Mouse (Mus musculus) thymus, postnatal 10 days (tissue): ENCODE data around the gene Bank1.
A peak's percentile ranks its signal among the peaks of the same experiment; 100 is the strongest.

Experiments used
- DNase-seq, 2 experiments: peaks; one replicate each; pipeline ENCODE4 v3.0.0; 2021; ENCODE audit warnings: low spot score in 2 of 2

The Bank1 gene

DNA sequence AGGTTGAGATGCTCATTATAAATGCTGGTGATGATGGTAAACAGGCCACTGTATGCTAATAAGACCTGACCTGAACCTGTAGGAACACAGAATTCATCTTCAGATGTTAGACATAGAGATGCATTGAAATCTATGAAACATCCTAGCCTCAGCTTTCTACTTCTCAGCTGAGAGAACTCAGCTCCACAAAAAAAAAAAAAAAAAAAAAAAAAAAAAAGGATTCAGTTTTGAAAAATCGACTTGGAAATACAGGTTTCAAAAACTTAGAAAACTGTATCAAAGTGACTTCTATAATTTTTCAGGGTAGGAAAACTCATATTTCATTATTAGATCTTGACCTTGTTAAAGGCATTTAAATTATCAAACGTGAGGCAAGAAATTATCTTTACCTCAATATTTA, 222.5 kb downstream of the Bank1 start:
- DNase-seq = no peak

DNA sequence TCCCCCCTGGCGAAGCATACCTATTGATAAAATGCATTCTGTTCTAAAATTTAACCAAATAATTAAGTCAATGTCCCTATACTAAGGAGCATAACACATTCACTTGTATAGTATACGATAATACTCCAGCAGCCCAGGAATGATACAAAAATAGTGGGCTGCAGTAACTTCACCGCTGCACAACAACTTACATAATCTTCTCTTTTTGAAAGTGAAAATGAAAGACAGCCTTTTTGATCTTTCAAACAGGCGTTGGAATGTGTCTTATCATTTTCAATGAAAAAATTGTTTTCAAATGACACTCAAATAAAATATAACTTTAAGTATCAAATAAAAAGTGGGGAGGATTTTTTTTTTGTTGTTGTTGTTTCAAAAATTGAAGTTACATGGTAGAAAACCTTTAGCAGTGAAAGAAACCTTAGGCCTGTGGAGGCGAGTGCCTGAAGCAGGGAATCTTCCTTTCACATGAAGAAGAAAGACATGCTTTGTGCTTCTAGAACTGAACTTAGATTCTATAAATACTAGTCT, 224.8 kb downstream of the Bank1 start:
- DNase-seq = no peak

DNA sequence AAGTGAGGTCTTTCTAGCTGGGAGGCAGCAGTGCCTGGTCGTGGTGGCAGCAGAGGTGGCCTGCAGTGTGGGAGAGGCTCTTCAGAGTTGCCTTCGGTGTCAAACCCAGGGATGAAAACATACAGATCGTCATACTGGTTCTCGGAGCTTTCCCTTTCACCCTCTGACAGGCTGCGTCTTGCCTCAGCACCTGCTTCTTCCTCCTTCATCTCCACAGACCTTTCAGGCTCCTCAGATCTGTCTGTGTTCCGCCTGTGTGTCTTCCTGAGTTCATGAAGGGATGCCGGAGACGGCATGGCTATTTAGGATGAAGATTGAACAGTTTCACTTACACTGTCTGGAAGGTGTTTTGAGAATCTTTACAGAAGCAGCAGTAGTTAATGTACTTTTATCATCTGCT, 225.6 kb downstream of the Bank1 start:
- peak in 1 of 2 experiments; percentile 11 for DNase-seq

DNA sequence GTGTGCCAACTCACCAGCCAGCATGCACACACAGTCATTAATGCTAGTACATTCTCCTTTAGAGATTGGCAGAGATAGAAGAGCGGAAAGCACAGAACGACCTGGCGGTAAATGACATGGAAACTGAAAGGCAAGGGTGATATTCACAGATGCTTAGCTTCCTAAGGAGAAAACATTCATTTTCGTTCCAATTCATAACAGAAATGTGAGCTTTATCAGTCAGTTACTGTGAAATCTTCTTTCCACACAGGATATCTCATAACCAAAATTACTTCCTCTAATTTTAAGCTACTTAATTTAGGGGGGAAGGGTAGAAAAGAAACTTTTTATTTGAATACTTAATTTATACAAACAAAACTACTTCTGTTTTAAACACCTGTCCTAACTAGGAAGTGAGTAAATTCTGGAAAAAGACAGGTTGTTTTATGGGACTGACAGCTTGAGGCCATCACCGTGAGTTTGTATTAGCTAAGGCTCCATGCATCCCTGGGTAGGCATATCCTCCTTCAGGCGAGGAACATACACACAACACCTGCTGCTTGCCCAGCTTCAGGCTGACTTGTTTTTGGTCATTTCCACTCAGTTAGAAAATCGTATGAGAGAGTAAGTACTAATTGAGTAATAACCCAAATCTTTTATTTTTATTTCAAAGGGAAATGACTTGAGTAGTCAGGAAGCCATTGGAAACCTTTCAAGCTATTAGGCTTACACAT, 238.8 kb downstream of the Bank1 start:
- no peak for DNase-seq

DNA sequence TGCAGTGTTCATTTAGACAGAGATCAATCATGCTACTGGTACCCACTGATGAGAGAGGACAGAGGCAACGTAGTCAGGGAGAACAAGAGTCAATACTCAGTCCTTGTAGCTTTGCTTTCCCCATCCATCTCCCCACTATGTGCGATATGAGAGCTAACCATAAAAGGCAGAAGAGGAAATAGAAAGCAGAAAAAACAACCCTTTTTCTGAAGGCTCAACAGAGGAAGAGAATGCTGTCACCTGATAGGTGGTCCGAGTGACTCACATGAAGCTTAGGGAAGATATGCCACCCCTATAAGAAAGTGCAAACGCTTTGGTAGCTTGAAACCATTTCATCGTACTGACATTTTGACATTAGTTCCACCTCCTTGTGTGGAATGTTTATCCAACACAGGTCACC, 239.4 kb downstream of the Bank1 start:
- no peak for DNase-seq

DNA sequence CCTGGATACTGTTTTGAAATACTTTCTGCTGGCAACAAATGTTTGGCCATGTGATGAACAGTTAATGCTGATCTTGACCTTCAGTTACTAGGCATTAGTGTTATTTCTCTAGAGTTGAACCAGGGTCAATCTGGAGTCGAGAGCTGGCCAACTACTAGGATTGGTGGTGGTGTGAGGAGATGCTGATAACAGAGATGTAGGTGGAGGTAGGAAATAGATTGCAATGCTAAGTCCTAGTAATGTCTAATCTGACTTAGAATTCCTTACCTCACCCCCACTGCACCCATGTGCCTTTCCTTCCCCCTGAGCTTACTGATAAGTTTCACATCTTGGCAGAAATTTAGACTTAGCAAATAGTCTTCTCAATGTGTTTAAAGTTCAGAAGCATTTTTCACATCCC, 240.8 kb downstream of the Bank1 start:
- DNase-seq = no peak

DNA sequence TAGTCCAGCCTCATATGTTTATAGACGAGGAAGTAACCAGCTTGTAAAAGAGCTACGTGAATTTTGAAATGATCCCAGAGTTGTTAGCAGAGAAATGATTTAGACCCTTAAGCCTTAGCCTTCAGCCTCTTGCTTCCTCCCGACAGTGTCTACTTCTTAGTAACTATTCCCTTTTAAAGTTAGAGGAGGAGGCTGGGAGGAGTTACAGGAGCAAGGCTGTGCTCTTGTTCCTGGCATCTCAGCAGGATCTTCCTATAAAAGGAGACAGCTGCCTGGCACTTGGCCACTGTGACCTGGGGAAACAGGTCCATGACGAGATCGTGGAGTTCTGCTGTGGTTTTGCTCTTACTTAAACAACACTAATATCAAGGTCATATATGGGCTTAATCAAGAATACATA, 241.8 kb downstream of the Bank1 start:
- no peak for DNase-seq

DNA sequence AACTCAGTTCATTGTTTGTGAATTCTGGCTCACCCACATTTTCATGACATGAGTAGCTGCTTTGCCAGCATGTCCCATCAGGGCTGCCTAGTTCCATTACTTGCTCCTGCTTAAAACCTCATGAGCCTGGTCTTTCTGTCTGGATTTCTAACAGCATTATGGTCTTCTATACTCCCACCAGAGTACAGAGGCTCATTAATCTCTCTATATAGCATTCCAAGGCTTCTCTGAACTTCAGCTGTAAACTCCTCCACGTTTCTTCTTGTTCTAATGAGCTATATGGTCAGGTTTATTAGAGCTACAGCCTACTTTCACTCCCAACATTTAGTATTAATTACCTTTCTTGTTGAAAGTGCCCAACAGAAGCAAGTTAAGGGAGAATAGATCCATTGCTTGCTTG, 244.6 kb downstream of the Bank1 start:
- DNase-seq = no peak

DNA sequence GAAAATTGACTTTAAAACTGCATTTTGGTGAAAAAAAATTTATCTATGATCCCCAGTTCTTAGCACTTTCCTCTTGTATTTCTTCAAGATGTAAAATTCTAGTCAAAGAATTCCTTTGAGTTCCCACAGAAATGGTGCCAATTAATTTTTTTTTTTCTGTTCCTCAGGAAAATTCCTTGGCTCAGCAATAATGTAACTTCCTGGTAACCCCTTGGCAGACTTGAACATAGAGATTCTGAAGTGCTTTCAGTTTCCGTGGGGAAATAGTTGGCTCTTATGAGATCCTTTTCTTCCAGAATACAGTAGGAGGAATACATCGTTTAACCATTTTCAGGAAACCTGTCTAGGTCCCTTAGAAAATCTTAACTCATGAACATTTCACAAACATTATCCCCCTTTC, 247.3 kb downstream of the Bank1 start:
- DNase-seq = no peak

DNA sequence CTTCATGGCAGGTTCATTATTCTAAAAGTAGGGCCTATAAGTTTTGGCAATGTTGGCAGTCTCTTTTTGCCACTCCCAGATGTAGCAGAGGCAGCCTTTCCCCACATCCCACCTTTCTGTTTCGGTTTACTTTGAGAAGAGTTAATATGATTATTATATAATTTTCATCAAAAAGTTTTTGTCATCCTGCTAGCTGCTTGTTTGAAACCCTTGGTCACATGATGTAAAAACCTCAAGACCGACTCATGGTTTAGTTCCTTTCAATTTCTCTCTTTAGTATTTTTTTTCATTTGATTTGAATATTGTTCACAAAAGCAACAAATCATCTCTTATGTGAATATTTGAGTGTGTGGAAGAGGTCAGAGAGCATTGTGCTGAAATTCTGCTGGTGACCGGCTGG, 255.5 kb downstream of the Bank1 start:
- DNase-seq = no peak

DNA sequence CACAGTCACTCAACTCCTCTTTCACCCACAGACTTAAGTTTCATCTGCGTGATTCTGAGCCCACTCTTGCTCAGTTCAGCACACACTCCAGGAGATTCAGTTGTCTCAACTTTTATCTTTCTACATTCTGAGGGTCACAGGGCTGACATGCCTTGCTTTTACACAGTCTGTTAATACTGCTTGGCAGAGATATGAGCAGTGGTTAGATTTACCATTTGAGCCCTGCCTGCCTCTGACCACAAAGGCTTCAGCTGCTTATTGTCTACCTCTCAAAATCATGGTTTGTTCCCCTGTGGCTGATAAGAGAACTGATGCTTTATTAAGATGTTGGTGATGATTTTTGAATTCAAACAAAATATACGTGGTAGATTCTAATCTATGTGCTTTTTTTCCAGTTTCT, 264.0 kb downstream of the Bank1 start:
- DNase-seq = no peak

DNA sequence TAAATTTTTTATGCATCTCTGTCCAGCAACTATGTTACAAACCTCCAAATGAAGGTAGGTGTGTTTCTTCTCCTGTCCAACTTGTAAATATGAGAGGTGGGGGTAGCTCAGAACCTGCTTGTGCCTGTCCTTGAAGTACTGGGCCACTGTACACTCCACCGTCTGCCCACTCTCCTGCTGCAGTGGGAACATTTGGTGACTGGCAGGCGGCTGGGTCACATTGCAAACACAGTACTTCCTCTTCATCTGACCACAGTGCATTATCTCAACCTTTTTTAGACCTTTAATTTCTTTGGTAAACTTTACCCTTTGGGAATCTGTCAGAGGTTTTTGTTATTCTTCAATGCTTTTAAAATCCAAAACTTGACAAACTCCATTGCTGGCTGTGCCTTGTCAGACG, 275.2 kb downstream of the Bank1 start:
- no peak for DNase-seq

DNA sequence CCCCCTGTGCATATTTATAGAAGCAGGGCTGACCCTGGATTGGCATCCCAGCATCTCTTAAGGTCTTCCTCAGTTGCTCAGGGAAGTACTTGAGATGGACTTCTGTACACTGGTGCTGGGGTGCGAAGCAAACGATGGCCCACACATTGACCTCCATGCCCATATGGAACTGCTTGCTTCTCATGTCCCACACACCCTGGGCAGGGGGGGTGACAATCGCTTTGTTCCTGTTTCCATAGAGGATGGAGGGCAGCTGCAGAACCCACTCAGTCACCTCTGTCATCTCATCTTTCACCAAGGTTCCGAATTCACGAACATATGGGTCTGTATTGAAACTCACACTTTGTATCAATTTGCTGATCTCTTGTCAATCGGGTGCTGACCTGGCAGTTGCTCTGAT, 275.7 kb downstream of the Bank1 start:
- DNase-seq = no peak

DNA sequence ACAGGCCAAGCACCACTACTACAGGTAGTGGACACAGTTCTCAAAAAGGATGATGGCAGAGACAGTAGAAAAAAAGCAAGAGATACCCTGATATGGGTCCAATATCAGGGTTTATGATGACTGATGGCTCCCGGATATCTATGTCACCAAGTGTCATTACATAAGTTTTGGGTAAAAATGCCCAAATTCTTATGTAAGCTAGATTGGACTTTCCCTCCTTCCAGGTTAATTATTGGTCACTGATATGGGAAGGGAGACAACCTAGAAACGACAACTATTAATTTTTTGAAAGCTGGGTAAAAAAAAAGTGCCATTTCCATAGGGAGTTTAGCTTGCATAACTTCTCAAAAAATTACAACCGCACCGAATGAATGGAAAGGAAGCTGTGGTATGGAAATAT, 277.8 kb downstream of the Bank1 start:
- DNase-seq = no peak

DNA sequence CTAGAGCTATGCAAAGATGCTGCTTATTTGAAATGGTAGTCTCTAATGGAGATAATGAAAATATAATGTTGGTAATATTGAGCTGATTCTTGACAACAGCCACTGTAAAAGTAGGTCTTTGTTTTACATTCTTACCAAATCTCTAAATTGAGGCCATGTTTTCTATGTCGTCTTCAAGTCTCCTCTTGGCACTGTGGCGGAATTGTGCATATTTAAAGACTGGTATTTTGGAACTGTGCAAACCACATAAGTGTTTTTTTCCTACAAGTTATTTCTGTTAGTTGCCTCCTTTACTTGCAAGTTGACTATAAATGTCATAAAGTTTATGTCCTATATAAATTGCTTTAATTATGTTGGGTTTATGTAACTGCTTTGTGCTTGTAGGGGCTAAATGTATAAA, 280.5 kb downstream of the Bank1 start:
- DNase-seq = no peak

DNA sequence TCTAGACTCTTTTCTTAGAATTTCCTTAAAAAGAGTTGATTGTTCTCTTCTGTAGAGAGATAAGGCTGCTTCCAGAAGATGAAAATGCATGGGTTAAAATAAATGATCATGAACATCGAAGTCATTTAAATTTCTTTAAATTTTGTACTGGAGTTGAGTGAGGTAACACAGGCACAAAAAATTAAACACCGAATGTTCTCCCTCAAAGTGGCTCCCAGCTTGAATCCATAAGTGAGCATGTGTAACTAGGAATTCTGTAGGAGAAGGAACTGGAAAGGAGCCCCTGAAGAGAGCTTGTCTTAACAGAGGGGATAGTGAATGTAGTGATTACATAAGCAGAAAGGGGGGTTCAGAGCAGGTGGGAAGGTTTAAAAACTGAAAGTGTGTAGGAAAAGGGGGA, 285.8 kb downstream of the Bank1 start:
- no peak for DNase-seq

DNA sequence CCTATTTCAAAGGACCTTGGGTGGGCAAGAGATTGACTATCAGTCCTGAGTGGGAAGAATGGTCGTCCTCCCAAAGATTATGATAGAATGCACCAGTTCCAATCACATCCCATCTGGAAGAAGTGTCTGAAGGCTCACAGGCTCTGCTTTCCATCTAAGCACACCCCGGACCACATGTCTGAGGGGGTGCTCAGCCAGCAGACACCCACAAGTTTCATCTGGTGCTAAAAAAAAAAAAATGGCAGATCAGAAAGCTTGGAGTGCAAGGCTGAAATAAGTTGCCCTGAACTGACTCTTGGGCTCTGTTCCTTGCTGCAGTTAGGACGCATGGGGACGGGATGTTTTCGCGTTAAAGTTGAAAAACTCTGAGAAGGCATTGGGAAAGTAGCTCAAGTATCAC, 286.4 kb downstream of the Bank1 start:
- no peak for DNase-seq

DNA sequence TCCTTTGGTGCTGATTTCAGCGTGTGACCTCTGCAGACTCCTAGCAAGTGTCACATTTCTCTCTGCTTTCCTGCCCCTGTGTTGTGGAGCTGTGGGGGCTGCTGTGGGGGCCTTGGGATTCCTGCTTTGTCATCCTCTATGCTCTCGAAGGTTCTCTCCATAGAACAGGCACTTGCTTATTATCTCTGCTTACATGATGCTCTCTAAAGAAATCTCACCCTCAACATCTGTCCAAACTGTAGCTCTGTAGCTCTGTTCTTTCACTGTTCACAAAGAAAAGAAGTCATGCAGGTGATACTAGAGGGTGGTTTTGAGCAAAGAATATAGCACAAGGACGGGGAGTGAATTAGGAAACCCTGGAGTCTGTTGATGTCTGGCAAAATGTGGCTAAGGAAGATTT, 288.6 kb downstream of the Bank1 start:
- no peak for DNase-seq

DNA sequence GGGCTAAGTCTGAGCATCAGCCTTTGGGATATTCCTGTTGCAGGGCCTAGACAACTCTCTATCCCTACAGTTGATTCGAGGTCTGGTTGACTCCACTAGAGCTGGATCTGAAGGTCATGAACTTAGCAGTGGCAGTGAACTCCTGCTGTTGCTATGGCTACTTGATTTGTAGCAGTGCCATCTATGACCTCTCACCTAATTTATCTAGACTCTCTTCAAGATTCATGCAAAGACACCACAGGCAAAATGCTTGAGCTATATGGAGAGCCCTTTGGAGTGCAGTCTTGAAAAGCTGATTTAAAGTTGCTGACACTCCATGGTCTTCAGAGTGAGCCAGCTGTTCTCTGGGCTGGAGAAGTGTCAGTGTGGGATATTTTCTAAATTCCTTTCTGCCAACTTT, 290.1 kb downstream of the Bank1 start:
- no peak for DNase-seq

DNA sequence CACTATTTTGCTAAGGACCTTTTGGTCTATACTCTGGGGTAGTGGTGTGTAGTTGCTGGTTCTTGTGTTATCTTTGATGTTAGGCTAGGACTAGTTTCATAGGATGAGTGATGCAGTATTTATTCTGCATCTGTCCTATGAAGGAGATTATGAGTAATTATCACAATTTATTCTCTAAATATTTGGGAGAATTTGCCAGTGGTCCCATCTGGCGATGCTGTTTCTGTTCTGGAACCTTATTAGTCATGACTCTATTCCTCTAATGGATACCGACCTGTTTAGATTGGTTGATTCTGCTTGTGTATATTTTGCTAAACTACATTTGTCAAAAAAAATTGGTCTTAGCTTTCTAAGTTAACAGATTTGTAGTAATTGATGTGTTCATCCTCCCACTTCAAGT, 301.0 kb downstream of the Bank1 start:
- no peak for DNase-seq

DNA sequence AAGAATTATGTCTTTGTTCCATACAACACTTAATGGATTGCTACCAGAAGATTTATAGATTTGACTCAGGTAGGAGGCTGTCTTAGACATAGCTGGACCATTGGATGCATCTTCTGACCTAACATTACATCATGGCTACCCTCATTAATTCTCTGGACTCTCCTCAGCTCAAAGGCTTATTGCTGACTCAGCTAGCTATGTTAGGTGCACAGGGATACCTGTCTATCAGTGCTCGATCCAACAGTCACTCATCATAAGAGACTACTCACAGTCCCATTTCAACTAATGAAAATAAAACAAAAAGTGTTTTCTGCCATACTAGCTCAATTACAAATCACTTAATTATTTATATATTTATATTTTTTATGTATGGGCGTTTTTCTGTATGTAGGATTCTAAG, 308.3 kb downstream of the Bank1 start:
- no peak for DNase-seq

DNA sequence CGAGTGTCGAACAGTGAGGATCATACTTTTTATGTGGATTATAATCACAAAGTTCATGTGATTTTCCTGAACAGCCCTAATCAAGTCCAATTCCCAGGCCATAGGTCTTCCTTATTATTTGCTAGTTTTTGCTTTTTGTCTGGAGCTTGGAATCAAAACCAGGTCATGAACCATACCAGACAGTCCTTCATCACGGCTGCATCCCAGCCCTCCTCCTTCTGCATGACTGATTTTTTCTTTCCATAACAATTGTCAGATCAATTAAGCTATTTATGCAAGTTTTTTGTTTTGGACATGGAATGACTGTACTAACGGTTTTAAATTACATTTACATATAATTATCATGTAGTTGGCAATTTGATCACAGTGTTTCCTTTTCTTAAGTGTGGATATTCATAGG, 315.2 kb downstream of the Bank1 start:
- no peak for DNase-seq

DNA sequence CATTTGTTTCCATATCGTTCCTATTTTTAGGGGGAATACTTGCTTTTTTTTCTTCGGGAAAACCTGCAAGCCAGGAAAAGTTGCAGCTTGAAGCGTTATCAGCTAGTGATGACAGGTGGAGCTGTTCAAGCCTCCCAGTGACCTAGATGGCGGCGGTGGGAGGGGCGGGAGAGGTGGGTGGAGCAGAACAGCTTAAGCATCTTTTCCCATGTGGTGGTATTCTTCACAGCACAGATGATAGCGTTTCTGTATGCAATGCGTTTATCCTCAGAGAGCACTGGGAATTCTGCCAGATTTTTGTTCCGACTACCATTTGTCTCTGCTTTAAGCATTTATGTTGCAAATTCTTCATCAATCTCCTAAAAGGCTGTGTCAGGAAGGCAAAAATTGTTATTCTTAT, 318.0 kb downstream of the Bank1 start:
- no peak for DNase-seq
